Mouse (Mus musculus) bone marrow, adult 2 months (tissue): Measurements from ENCODE around the gene Card11.

Experiments
- CTCF ChIP-seq: fragments of 200-500 bp; IDR thresholded peaks from 2 replicates; pipeline ENCODE4 v1.5.1; 2011; ENCODE audit warnings: low read length, control low read depth; ENCODE audit not compliant: control insufficient read depth, insufficient read depth
- POLR2A ChIP-seq: fragments of 200-500 bp; IDR thresholded peaks from 2 replicates; pipeline ENCODE4 v1.6.1; 2011; ENCODE audit warnings: low read depth, mild to moderate bottlenecking, control low read depth, low read length, borderline replicate concordance; ENCODE audit not compliant: control insufficient read depth

DNA sequence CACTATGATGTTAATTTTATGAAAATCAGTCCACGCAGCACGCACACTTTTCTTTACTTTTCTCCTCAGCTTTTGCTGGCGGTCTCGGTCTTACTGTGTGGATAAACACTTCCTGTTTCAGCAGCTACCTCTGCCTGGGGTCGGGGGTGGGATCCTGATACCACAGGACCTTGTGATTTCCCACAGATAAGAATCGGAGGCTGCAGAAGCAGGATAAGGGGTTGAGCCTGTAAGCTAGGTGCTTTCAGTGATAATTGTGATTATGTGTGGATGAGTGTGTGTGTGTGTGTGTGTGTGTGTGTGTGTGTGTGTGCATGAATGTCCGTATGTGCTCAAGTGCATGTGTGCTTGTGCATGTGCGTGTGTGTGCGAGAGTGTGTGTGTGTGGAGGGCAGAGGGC is 44.6 kb upstream of the Card11 start:
- no peak for TF ChIP-seq CTCF
- no peak for TF ChIP-seq POLR2A
